Mouse (Mus musculus) left cerebral cortex, postnatal 14 days (tissue): Measurements from ENCODE around the gene Ninj1. TPM values are rescaled to one million over a fixed set of nuclear protein-coding genes. Genes with fewer than 3 reads are reported as not detected.
A peak's percentile ranks its signal among the peaks of the same experiment; 100 is the strongest.

Experiments used
- DNase-seq, 2 experiments: peaks; one replicate each; pipeline ENCODE4 v3.0.0; 2021 to 2022; ENCODE audit warnings: low spot score in 2 of 2, mixed read lengths in 1 of 2
- intact Hi-C: fragments of 180-260 bp; cut with DNase I; formaldehyde crosslinking; loops from one replicate; pipeline ENCODE4 v1.15.1; 2025
- long read RNA-seq, 2 experiments: library from polyadenylated mRNA; stranded (forward); transcript quantifications; one replicate each; pipeline ENCODE4 v2.0.0; 2021
- total RNA-seq, 2 experiments: library from RNA; stranded (reverse); gene quantifications; 2 replicates each; pipeline ENCODE4 v1.2.3; 2021

The Ninj1 gene
- 10 to 100 TPM; 19.5 to 28.5 TPM for total RNA-seq
- long read RNA-seq, experiment 1, transcript Ninj1-201 (4 exons, 1,187 nt) = major isoform, 39 of 43 reads
- long read RNA-seq, experiment 1, partial matches to known transcripts = 0 of 43 reads
- long read RNA-seq, experiment 1, other reads (novel, unspliced or antisense) = 3 of 43 reads
- long read RNA-seq, experiment 2, transcript Ninj1-201 (4 exons, 1,187 nt) = major isoform, 35 of 37 reads
- long read RNA-seq, experiment 2, partial matches to known transcripts = 0 of 37 reads
- long read RNA-seq, experiment 2, other reads (novel, unspliced or antisense) = 1 of 37 reads

- intact Hi-C loops = no loop called here
- DNase-seq = peak; percentile 74 to 87
These were observed at the start of gene Ninj1 for GRCm38 (mm10) chr13:49187288-49188218. Gene Ninj1, plus strand, starts transcription at chr13:49187485.

- no peak for DNase-seq
- intact Hi-C loops = no loop called here
These were observed 46.7 kb upstream of the Ninj1 start for GRCm38 (mm10) chr13:49140567-49140966.

GRCm38 (mm10) chr13:49142396-49142795 is 44.9 kb upstream of the Ninj1 start:
- intact Hi-C loops = no loop called here
- DNase-seq = no peak

- intact Hi-C loops = no loop called here
These were observed 44.0 kb upstream of the Ninj1 start for GRCm38 (mm10) chr13:49143323-49143722.

GRCm38 (mm10) chr13:49144451-49144850 is 42.8 kb upstream of the Ninj1 start:
- intact Hi-C loops = no loop called here
- DNase-seq = no peak

More at GRCm38 (mm10) chr13:49143323-49143722, 44.0 kb upstream of the Ninj1 start:
- DNase-seq = peak in 1 of 2 experiments; percentile 56

- no peak for DNase-seq
- intact Hi-C loops = loop anchor here (5.0 kb wide), 1 partner anchor 73 kb away; no protein-coding TSS in a partner anchor
These were observed 41.9 kb upstream of the Ninj1 start for GRCm38 (mm10) chr13:49145396-49145795.

GRCm38 (mm10) chr13:49146040-49146697 is 41.1 kb upstream of the Ninj1 start:
- peak in 1 of 2 experiments; percentile 49 for DNase-seq
- intact Hi-C loops = loop anchor here (5.0 kb wide), 1 partner anchor 74 kb away; no protein-coding TSS in a partner anchor

- intact Hi-C loops = loop anchor here (5.0 kb wide), 1 partner anchor 74 kb away; no protein-coding TSS in a partner anchor
- DNase-seq = no peak
These were observed 40.6 kb upstream of the Ninj1 start for GRCm38 (mm10) chr13:49146698-49147006.

GRCm38 (mm10) chr13:49147007-49147857 is 40.1 kb upstream of the Ninj1 start:
- peak; percentile 45 to 58 for DNase-seq
- intact Hi-C loops = loop anchor here (5.0 kb wide), 1 partner anchor 75 kb away; no protein-coding TSS in a partner anchor

GRCm38 (mm10) chr13:49147858-49148226 is 39.4 kb upstream of the Ninj1 start, which contains the start of gene Wnk2:
Gene Wnk2, minus strand, starts transcription at chr13:49148014.
- intact Hi-C loops = loop anchor here (5.0 kb wide), 1 partner anchor 76 kb away; no protein-coding TSS in a partner anchor
- DNase-seq = peak; percentile 55 to 85

- no peak for DNase-seq
- intact Hi-C loops = loop anchor here (5.0 kb wide), 1 partner anchor 76 kb away; no protein-coding TSS in a partner anchor
These were observed 38.6 kb upstream of the Ninj1 start for GRCm38 (mm10) chr13:49148687-49149086.

GRCm38 (mm10) chr13:49154028-49154427 is 33.3 kb upstream of the Ninj1 start:
- DNase-seq = no peak
- intact Hi-C loops = no loop called here

- intact Hi-C loops = no loop called here
These were observed 32.7 kb upstream of the Ninj1 start for GRCm38 (mm10) chr13:49154621-49155020.

GRCm38 (mm10) chr13:49156645-49157044 is 30.6 kb upstream of the Ninj1 start:
- intact Hi-C loops = no loop called here
- no peak for DNase-seq

More at GRCm38 (mm10) chr13:49154621-49155020, 32.7 kb upstream of the Ninj1 start:
- DNase-seq = no peak

- no peak for DNase-seq
- intact Hi-C loops = no loop called here
These were observed 29.1 kb upstream of the Ninj1 start for GRCm38 (mm10) chr13:49158040-49158713.

- intact Hi-C loops = no loop called here
- DNase-seq = no peak
These were observed 26.0 kb upstream of the Ninj1 start for GRCm38 (mm10) chr13:49161236-49161635.

GRCm38 (mm10) chr13:49162722-49163121 is 24.6 kb upstream of the Ninj1 start:
- no peak for DNase-seq
- intact Hi-C loops = no loop called here

GRCm38 (mm10) chr13:49163645-49164044 is 23.6 kb upstream of the Ninj1 start:
- DNase-seq = no peak
- intact Hi-C loops = no loop called here
